Mouse (Mus musculus) skeletal muscle tissue, adult 2 months (tissue): ENCODE data around the gene Atf7ip.

Experiments used
- DNase-seq: peaks from one replicate; pipeline ENCODE4 v3.0.0-alpha.2; 2012; ENCODE audit warnings: low read depth, low spot score

The Atf7ip gene

GRCm38 (mm10) chr6:136645754-136646153 is 139.8 kb downstream of the Atf7ip start:
- DNase-seq = no peak

GRCm38 (mm10) chr6:136646207-136646606 is 140.2 kb downstream of the Atf7ip start:
- no peak for DNase-seq

- DNase-seq = no peak
These were observed 141.5 kb downstream of the Atf7ip start for GRCm38 (mm10) chr6:136647455-136647861.

- no peak for DNase-seq
These were observed 144.7 kb downstream of the Atf7ip start for GRCm38 (mm10) chr6:136650664-136651063.

GRCm38 (mm10) chr6:136653331-136653730 is 147.4 kb downstream of the Atf7ip start:
- no peak for DNase-seq

GRCm38 (mm10) chr6:136654470-136654869 is 148.5 kb downstream of the Atf7ip start:
- DNase-seq = no peak

- no peak for DNase-seq
These were observed 149.8 kb downstream of the Atf7ip start for GRCm38 (mm10) chr6:136655786-136656185.

GRCm38 (mm10) chr6:136658303-136658702 is 152.3 kb downstream of the Atf7ip start:
- DNase-seq = no peak

- no peak for DNase-seq
These were observed 153.3 kb downstream of the Atf7ip start for GRCm38 (mm10) chr6:136659226-136659625.
